ENCODE assay signal across 8 mouse cellular contexts in genomic region chr9:72133089-72133771, GRCm38 (mm10). TPM values are rescaled to one million over a fixed set of nuclear protein-coding genes. Genes with fewer than 3 reads are reported as not detected.
DNase-seq lines count a peak whose midpoint lies in the region; ATAC-seq and TF ChIP-seq lines count a peak whose summit lies in the region.

No protein-coding gene starts in this region.

- H3K27ac ChIP-seq in bone marrow, adult 2 months (ENCODE audit: control insufficient read depth, insufficient read depth, low read depth, low read length, poor library complexity) = peak overlapping the region; percentile 95
- peak overlapping the region; percentile 94 for H3K27ac ChIP-seq in embryonic facial prominence, embryonic 14.5 days (replicated peaks; ENCODE audit: low read depth, low read length)
- peak overlapping the region; percentile 93 for H3K27ac ChIP-seq in kidney, embryonic 14.5 days (ENCODE audit: low read depth, low read length)
- H3K27ac ChIP-seq in liver, adult 2 months (replicated peaks; ENCODE audit: insufficient read depth, low read depth, low read length) = peak overlapping the region; percentile 67

- H3K36me3 ChIP-seq in embryonic facial prominence, embryonic 14.5 days (ENCODE audit: control insufficient read depth, insufficient read depth, low read length) = no peaks in the 10 kb centered on the region
- no peaks in the 10 kb centered on the region for H3K36me3 ChIP-seq in kidney, embryonic 14.5 days (ENCODE audit: control insufficient read depth, insufficient read depth, low read length)
- H3K36me3 ChIP-seq in liver, adult 2 months (ENCODE audit: control insufficient read depth, insufficient read depth, low read length) = no peaks in the 10 kb centered on the region

- H3K9ac ChIP-seq in embryonic facial prominence, embryonic 14.5 days (ENCODE audit: low read depth, low read length) = peak overlapping the region; percentile 87
- peak overlapping the region; percentile 84 for H3K9ac ChIP-seq in kidney, embryonic 14.5 days (ENCODE audit: low read depth, low read length)
- H3K9ac ChIP-seq in liver, adult 2 months (ENCODE audit: low read depth, low read length) = peak overlapping the region; percentile 60

- TF ChIP-seq POLR2A in bone marrow, adult 2 months (IDR thresholded peaks at IDR 0.05; ENCODE audit: borderline replicate concordance, control insufficient read depth, low read depth, low read length) = peak; percentile 71; the same call in 1 of the 2 replicates
- TF ChIP-seq POLR2A in liver, adult 2 months (IDR thresholded peaks at IDR 0.05; ENCODE audit: extremely low read depth, insufficient read depth, low read length) = no peak

- H3K4me3 ChIP-seq in bone marrow, adult 2 months (replicated peaks; ENCODE audit: control insufficient read depth, low read depth, low read length) = peak overlapping the region; percentile 91
- H3K4me3 ChIP-seq in embryonic facial prominence, embryonic 14.5 days (ENCODE audit: low read depth, low read length) = peak overlapping the region; percentile 61
- H3K4me3 ChIP-seq in kidney, embryonic 14.5 days (ENCODE audit: low read length) = peak overlapping the region; percentile 61
- H3K4me3 ChIP-seq in liver, adult 2 months (ENCODE audit: insufficient read depth, low read depth, low read length) = peak overlapping the region; percentile 84

- WGBS in bone marrow, adult 2 months = under 1% methylated on average over 56 of the region's 56 CpGs
- WGBS in embryonic facial prominence, embryonic 14.5 days = 2% methylated on average over 52 of the region's 56 CpGs
- 2% methylated on average over 56 of the region's 56 CpGs for WGBS in kidney, embryonic 14.5 days
- WGBS in liver, adult 2 months = 2% methylated on average over 54 of the region's 56 CpGs

- peak; percentile 96 for ATAC-seq in embryonic facial prominence, embryonic 14.5 days (ENCODE audit: low read depth)
- ATAC-seq in kidney, embryonic 14.5 days (ENCODE audit: low FRiP score, low TSS enrichment) = peak; percentile 98
- ATAC-seq in monocyte, adult 5-6 weeks (replicated peaks; ENCODE audit: insufficient number of reproducible peaks, low FRiP score, low TSS enrichment, poor library complexity, severe bottlenecking) = peak; percentile 78

- no peak for TF ChIP-seq CTCF in bone marrow, adult 2 months (IDR thresholded peaks at IDR 0.05; ENCODE audit: control insufficient read depth, insufficient read depth, low read length)
- no peak for TF ChIP-seq CTCF in liver, adult 2 months (IDR thresholded peaks at IDR 0.05; ENCODE audit: low read depth, low read length)

- no peaks in the 10 kb centered on the region for H3K27me3 ChIP-seq in embryonic facial prominence, embryonic 14.5 days (replicated peaks; ENCODE audit: control insufficient read depth, insufficient read depth, low read length)
- no peaks in the 10 kb centered on the region for H3K27me3 ChIP-seq in kidney, embryonic 14.5 days (ENCODE audit: control insufficient read depth, insufficient read depth, low read length)
- no peaks in the 10 kb centered on the region for H3K27me3 ChIP-seq in liver, adult 2 months (ENCODE audit: control insufficient read depth, insufficient read depth, low read length)

- no peaks in the 10 kb centered on the region for H3K4me1 ChIP-seq in bone marrow, adult 2 months (ENCODE audit: control insufficient read depth, insufficient read depth, low read length)
- peaks cover 12% of the 10 kb centered on the region for H3K4me1 ChIP-seq in embryonic facial prominence, embryonic 14.5 days (ENCODE audit: control insufficient read depth, insufficient read depth, low read length)
- H3K4me1 ChIP-seq in kidney, embryonic 14.5 days (ENCODE audit: control insufficient read depth, insufficient read depth, low read length) = peaks cover 7% of the 10 kb centered on the region; the same call in 1 of the 2 replicates
- peaks cover 7% of the 10 kb centered on the region for H3K4me1 ChIP-seq in liver, adult 2 months (ENCODE audit: control insufficient read depth, insufficient read depth, low read length)

- no peaks in the 10 kb centered on the region for H3K9me3 ChIP-seq in embryonic facial prominence, embryonic 14.5 days (ENCODE audit: control insufficient read depth, low read length)
- H3K9me3 ChIP-seq in kidney, embryonic 14.5 days (ENCODE audit: control insufficient read depth, low read length) = no peaks in the 10 kb centered on the region

- peak; percentile 93 for DNase-seq in A20 (ENCODE audit: low read depth, low spot score)
- DNase-seq in embryonic facial prominence, embryonic 14.5 days (ENCODE audit: low spot score) = peak; percentile 94
- DNase-seq in heart, adult 9 months (ENCODE audit: low spot score in 2 of 2) = peak; percentile 92 to 94
- DNase-seq in liver, adult 2 months (ENCODE audit: extremely low read depth, low read depth, low spot score) = peak; percentile 55
- DNase-seq in spleen, postnatal 36 days (ENCODE audit: low spot score in 2 of 2) = peak; percentile 79 to 80

- H3K79me2 ChIP-seq in liver, adult 2 months (ENCODE audit: control insufficient read depth, insufficient read depth, low read length) = no peaks in the 10 kb centered on the region

- H3K4me2 ChIP-seq in embryonic facial prominence, embryonic 14.5 days (ENCODE audit: low read depth, low read length) = peak overlapping the region; percentile 89
- peak overlapping the region; percentile 92 for H3K4me2 ChIP-seq in kidney, embryonic 14.5 days (replicated peaks; ENCODE audit: low read depth, low read length)

RNA-seq across cellular contexts. Expression of gene Tcf12, which starts 21.6 kb away (rescaled TPM):
- polyA plus RNA-seq in bone marrow, adult 2 months (2011; ENCODE audit: insufficient read depth, insufficient read length, low replicate concordance, missing spikeins) = 11.7 and 18.2 TPM in 2 replicates
- 106 and 118 TPM in 2 replicates for polyA plus RNA-seq in embryonic facial prominence, embryonic 14.5 days (2014; fragmentation: Nextera tagmentation; extraction: Ambion mirVana)
- 75.5 and 108 TPM in 2 replicates for polyA plus RNA-seq in kidney, embryonic 14.5 days (2014; fragmentation: Nextera tagmentation; extraction: Ambion mirVana)
- total RNA-seq in liver, adult 2 months (2014; rRNA removed) = 19.2 and 21.4 TPM in 2 replicates
- 14.1 and 18.4 TPM in 2 replicates for polyA plus RNA-seq in liver, adult 2 months (2012; rRNA removed)
- total RNA-seq in monocyte, adult 5-6 weeks (2017) = 33.0 to 73.0 TPM (median 36.9 TPM) in 3 replicates

Comparison
In these comparisons a context has a peak if more than half of its experiments do, and no peak if none do; other contexts are left out.
1. Peak in every context shown above with its lines: DNase-seq, ATAC-seq, H3K4me3 ChIP-seq and H3K27ac ChIP-seq.